Mouse (Mus musculus) gastrocnemius, postnatal 14 days (tissue): ENCODE measurements around the gene Camk2n1. TPM values are rescaled to one million over a fixed set of nuclear protein-coding genes. Genes with fewer than 3 reads are reported as not detected.

ENCODE experiments used
- DNase-seq: peaks from one replicate; pipeline ENCODE4 v3.0.0; 2021; ENCODE audit warnings: mixed read lengths
- intact Hi-C: fragments of 180-260 bp; cut with DNase I; formaldehyde crosslinking; loops from one replicate; pipeline ENCODE4 v1.15.1; 2025; ENCODE audit warnings: low total_unique reads
- total RNA-seq, 2 experiments: library from RNA; stranded (reverse); gene quantifications; 2 replicates each; pipeline ENCODE4 v1.2.3; 2021

Camk2n1 gene
- total RNA-seq, 2 experiments from 2014 or later, result 4.4 to 4.6 TPM

GRCm38 (mm10) chr4:138444941-138445340 lies 9.2 kb upstream of the Camk2n1 start:
- DNase-seq, result no peak
- intact Hi-C loops, result loop anchor here (5.0 kb wide), 1 partner anchor 407 kb away; no protein-coding TSS in a partner anchor

- intact Hi-C loops, result loop anchor here (2.0 to 5.0 kb wide), 2 partner anchors 116 to 405 kb away; no protein-coding TSS in a partner anchor
- no peak for DNase-seq
Measured at GRCm38 (mm10) chr4:138446981-138447380, 7.1 kb upstream of the Camk2n1 start.

GRCm38 (mm10) chr4:138447387-138447786 lies 6.7 kb upstream of the Camk2n1 start:
- DNase-seq, result peak; percentile 85
- intact Hi-C loops, result loop anchor here (2.0 to 5.0 kb wide), 2 partner anchors 115 to 405 kb away; no protein-coding TSS in a partner anchor

- DNase-seq, result no peak
- intact Hi-C loops, result loop anchor here (2.0 to 5.0 kb wide), 2 partner anchors 115 to 404 kb away; no protein-coding TSS in a partner anchor
Measured at GRCm38 (mm10) chr4:138447827-138448602, 6.1 kb upstream of the Camk2n1 start.

GRCm38 (mm10) chr4:138448872-138449615 lies 5.1 kb upstream of the Camk2n1 start:
- no peak for DNase-seq
- intact Hi-C loops, result loop anchor here (5.0 kb wide), 1 partner anchor 403 kb away; no protein-coding TSS in a partner anchor

GRCm38 (mm10) chr4:138449636-138450314 lies 4.3 kb upstream of the Camk2n1 start:
- DNase-seq, result no peak
- intact Hi-C loops, result loop anchor here (5.0 kb wide), 1 partner anchor 403 kb away; no protein-coding TSS in a partner anchor

- intact Hi-C loops, result loop anchor here (2.0 kb wide), 1 partner anchor 244 kb away; no protein-coding TSS in a partner anchor
- no peak for DNase-seq
Measured at GRCm38 (mm10) chr4:138452306-138453096, 1.6 kb upstream of the Camk2n1 start.

GRCm38 (mm10) chr4:138453097-138453752 lies 889 bp upstream of the Camk2n1 start:
- no peak for DNase-seq
- intact Hi-C loops, result loop anchor here (2.0 kb wide), 1 partner anchor 244 kb away; no protein-coding TSS in a partner anchor

- peak; percentile 65 for DNase-seq
Measured at GRCm38 (mm10) chr4:138454571-138455140, 542 bp downstream of the Camk2n1 start.

GRCm38 (mm10) chr4:138455141-138455955 lies 1.2 kb downstream of the Camk2n1 start:
- DNase-seq, result peak; percentile 34
- intact Hi-C loops, result no loop called here

More at GRCm38 (mm10) chr4:138454571-138455140, 542 bp downstream of the Camk2n1 start:
- intact Hi-C loops, result no loop called here

- intact Hi-C loops, result no loop called here
- DNase-seq, result no peak
Measured at GRCm38 (mm10) chr4:138455956-138456341, 1.8 kb downstream of the Camk2n1 start.

GRCm38 (mm10) chr4:138456536-138456935 lies 2.4 kb downstream of the Camk2n1 start:
- intact Hi-C loops, result no loop called here
- no peak for DNase-seq

- no peak for DNase-seq
- intact Hi-C loops, result no loop called here
Measured at GRCm38 (mm10) chr4:138457091-138457490, 3.0 kb downstream of the Camk2n1 start.

GRCm38 (mm10) chr4:138458171-138458570 lies 4.1 kb downstream of the Camk2n1 start:
- intact Hi-C loops, result no loop called here
- DNase-seq, result no peak

- intact Hi-C loops, result no loop called here
- DNase-seq, result no peak
Measured at GRCm38 (mm10) chr4:138458735-138459440, 4.8 kb downstream of the Camk2n1 start.

GRCm38 (mm10) chr4:138459775-138460174 lies 5.7 kb downstream of the Camk2n1 start:
- intact Hi-C loops, result no loop called here
- DNase-seq, result no peak

- intact Hi-C loops, result no loop called here
- no peak for DNase-seq
Measured at GRCm38 (mm10) chr4:138460910-138461309, 6.8 kb downstream of the Camk2n1 start.
